Mouse (Mus musculus) midbrain, embryonic 11.5 days (tissue): ENCODE data around the gene Atg10. TPM values are rescaled to one million over a fixed set of nuclear protein-coding genes. Genes with fewer than 3 reads are reported as not detected.

Experiments
- ATAC-seq: fragments of 200-750 bp; cut with Nextera tagmentation; 2 replicates; pipeline ENCODE4 v1.8.0; 2017; ENCODE audit warnings: moderate TSS enrichment, moderate library complexity; ENCODE audit not compliant: low FRiP score
- DNase-seq: peaks from one replicate; pipeline ENCODE4 v3.0.0; 2015; ENCODE audit warnings: low spot score; ENCODE audit errors: missing footprints
- H3K27ac ChIP-seq: fragments of 300-500 bp; sonication (generic); 2 replicates; pipeline ENCODE4 v1.5.1; 2014; ENCODE audit warnings: low read depth, low read length
- H3K27me3 ChIP-seq: fragments of 300-500 bp; sonication (generic); 2 replicates; pipeline ENCODE4 v1.6.1; 2014; ENCODE audit warnings: mild to moderate bottlenecking, low read length, moderate library complexity, mixed read lengths; ENCODE audit not compliant: control insufficient read depth, insufficient read depth
- H3K36me3 ChIP-seq: fragments of 300-500 bp; sonication (generic); 2 replicates; pipeline ENCODE4 v1.6.1; 2014; ENCODE audit warnings: mild to moderate bottlenecking, low read length, moderate library complexity, mixed read lengths; ENCODE audit not compliant: control insufficient read depth, insufficient read depth
- H3K4me1 ChIP-seq: fragments of 300-500 bp; sonication (generic); 2 replicates; pipeline ENCODE4 v1.6.1; 2014; ENCODE audit warnings: low read length; ENCODE audit not compliant: control insufficient read depth, insufficient read depth
- H3K4me2 ChIP-seq: fragments of 300-500 bp; sonication (generic); 2 replicates; pipeline ENCODE4 v1.6.1; 2014; ENCODE audit warnings: mild to moderate bottlenecking, moderate library complexity
- H3K4me3 ChIP-seq: fragments of 300-500 bp; sonication (generic); 2 replicates; pipeline ENCODE4 v1.5.1; 2014; ENCODE audit warnings: low read depth, low read length
- H3K9ac ChIP-seq: fragments of 300-500 bp; sonication (generic); 2 replicates; pipeline ENCODE4 v1.6.1; 2014; ENCODE audit warnings: low read length
- H3K9me3 ChIP-seq: fragments of 300-500 bp; sonication (generic); 2 replicates; pipeline ENCODE4 v1.6.1; 2016; ENCODE audit warnings: low read length; ENCODE audit not compliant: control insufficient read depth
- WGBS: fragments of 180-500 bp; shearing (Covaris S2); extraction: QIAGEN DNeasy Blood & Tissue Kit; methylation state at CpG from one replicate; pipeline ENCODE4 v1.1.7; 2014; 5-methylcytosine and 5-hydroxymethylcytosine counted together
- polyA plus RNA-seq: library from polyadenylated mRNA; unstranded; fragments of >200 nt; fragmentation: Nextera tagmentation; extraction: Ambion mirVana; gene quantifications from 2 replicates; pipeline ENCODE4 v1.2.1, GENCODE M21; 2014

Gene Atg10
- polyA plus RNA-seq, 1 experiment from 2014 or later, result 14.7 TPM

DNA sequence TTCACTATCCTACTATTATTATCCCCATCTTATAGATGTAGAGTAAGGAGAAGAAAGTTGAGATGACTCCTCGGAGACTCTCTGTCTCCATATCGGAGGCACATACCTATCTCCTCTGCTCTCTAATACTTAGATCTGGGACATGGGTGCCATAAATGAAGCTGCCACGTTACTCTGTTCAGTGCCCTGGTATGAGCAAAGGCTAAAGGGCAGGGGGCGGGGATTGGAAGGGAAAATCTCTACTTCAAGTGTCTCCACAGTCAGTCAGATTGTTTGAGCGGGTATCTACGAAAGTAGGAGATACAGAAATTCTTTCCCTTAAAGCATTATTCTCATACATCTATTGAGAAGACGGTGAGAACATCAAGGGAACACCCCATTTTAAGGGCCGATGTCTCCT is 257.8 kb downstream of the Atg10 start:
- DNase-seq (no peak), ATAC-seq (no peak)
- Histone ChIP-seq H3K27me3 (no peaks in the 10 kb centered on the region), H3K27ac (no peak overlapping the region), H3K4me2 (no peak overlapping the region), H3K36me3 (no peaks in the 10 kb centered on the region), H3K9me3 (no peaks in the 10 kb centered on the region), H3K4me3 (no peak overlapping the region), H3K4me1 (peaks cover 3% of the 10 kb centered on the region; the same call in 1 of the 2 replicates), H3K9ac (no peak overlapping the region)
- WGBS, result 79% methylated on average over 8 of the region's 8 CpGs

DNA sequence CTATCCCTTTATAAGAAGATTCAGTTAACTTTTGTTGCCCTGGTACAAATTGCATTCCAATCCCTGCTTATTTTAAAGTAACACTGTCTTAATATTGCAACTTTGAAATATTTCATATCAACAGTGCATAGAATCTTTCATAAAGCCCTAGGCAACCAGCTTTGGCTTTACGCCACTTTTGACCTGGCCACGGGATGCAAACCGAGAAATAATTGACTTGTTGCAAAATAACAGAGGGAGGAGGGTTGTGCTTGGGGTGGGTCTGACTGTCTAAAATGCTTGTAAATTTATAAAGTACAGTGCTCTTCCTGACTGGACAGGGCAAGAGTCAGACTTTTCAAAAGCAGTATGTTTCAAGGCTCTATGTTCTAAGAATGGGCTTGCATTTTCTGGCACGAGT is 259.3 kb downstream of the Atg10 start:
- Histone ChIP-seq H3K4me2 (no peak overlapping the region), H3K27ac (no peak overlapping the region), H3K27me3 (no peaks in the 10 kb centered on the region), H3K9me3 (no peaks in the 10 kb centered on the region), H3K36me3 (no peaks in the 10 kb centered on the region), H3K4me1 (peaks cover 3% of the 10 kb centered on the region; the same call in 1 of the 2 replicates), H3K9ac (no peak overlapping the region), H3K4me3 (no peak overlapping the region)
- DNase-seq (no peak), ATAC-seq (no peak)
- 88% methylated on average over 4 of the region's 4 CpGs for WGBS

DNA sequence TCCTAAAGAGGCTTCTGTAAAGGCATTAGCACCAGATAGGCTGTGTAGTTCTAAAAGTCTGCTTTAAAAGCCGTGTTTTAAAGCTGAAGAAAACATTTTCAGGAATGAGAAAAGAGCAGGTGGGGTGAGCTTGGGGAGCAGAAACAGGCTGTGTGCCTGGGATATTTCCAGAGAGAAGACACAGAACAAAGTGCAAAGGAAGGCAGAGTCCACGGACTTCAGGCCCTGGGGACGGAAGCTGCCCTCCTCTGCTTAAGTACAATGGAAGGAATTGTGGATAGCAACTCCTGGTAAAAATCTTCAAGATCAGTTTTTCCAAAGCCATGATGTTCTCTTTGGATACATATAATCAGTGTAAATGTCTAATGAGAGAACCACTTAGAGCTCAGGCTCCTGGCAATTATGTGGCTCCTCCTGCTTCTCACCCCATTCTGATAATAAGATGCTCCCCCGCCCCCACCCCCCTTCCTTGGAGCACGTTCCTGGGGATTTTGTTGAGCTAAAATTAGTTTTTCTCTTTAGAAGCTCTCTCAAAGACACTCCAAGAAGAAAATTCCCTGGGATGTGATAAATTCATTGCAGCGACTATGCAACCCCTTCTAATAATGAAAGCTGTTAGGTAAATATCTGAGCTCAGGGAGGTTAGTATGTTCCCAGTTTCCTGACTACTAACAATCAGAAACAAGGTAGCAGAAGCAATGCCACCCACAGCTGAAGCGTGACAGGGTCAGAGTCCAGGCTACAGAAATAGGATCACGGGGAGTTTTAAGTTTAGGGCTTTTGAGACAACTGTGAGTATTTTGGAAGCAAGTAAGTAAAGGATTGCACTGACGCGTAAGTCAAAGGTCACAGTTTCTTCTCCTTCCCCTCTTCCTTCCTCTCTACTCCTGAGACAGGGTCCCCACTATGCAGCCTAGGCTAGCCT is 260.7 kb downstream of the Atg10 start:
- ATAC-seq, result no peak
- Histone ChIP-seq H3K27me3 (no peaks in the 10 kb centered on the region), H3K27ac (no peak overlapping the region), H3K4me1 (peaks cover 6% of the 10 kb centered on the region), H3K4me3 (no peak overlapping the region), H3K4me2 (no peak overlapping the region), H3K9ac (no peak overlapping the region), H3K36me3 (no peaks in the 10 kb centered on the region), H3K9me3 (no peaks in the 10 kb centered on the region)
- DNase-seq, result no peak
- 61% methylated on average over 10 of the region's 10 CpGs for WGBS

DNA sequence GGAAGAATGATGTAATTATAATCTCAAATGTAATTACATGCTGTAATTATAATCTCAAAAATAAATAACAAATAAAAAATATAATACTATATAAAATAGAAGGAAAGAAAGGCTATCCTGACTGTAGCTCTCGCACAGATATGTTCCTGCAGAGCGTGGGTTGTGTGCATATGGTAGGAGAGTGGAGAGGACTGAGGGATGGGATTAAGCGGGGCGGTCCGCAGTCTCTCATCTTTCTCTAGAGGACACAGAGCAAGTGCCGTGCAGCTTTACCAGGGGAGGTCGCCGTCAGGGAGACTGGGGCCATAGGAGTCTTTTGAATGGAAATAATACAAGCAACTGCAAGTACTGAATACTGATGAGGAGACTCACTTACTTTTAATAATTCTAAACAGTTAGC is 263.2 kb downstream of the Atg10 start:
- H3K4me1 ChIP-seq, result peaks cover 6% of the 10 kb centered on the region
- ATAC-seq (peak; percentile 75), DNase-seq (no peak)
- H3K9ac ChIP-seq, result no peak overlapping the region
- no peak overlapping the region for H3K27ac ChIP-seq
- H3K4me3 ChIP-seq, result no peak overlapping the region
- no peaks in the 10 kb centered on the region for H3K9me3 ChIP-seq
- H3K36me3 ChIP-seq, result no peaks in the 10 kb centered on the region
- no peak overlapping the region for H3K4me2 ChIP-seq
- WGBS, result 58% methylated on average over 8 of the region's 8 CpGs
- no peaks in the 10 kb centered on the region for H3K27me3 ChIP-seq

DNA sequence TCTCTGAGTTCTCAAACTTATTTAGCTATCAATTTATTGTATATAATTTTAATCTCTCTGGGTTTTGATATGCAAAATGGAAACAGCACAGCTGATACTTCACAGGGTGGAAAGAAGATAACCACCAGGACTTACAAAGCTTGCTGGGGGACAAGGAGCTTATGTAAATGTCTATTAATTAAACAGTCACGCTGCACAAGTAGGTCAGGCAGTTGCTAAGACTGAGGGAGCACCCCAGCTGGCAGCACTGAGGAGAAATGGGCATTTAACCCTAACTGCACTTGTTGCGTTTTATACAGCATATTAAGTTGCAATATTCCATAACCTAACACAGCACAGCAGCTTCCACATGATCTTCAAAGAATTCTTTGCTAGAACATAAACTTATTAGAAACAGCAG is 264.9 kb downstream of the Atg10 start:
- 34% methylated on average over 2 of the region's 2 CpGs for WGBS
- no peaks in the 10 kb centered on the region for H3K9me3 ChIP-seq
- peak; percentile 82 for ATAC-seq
- no peak for DNase-seq
- H3K4me2 ChIP-seq, result no peak overlapping the region
- no peak overlapping the region for H3K4me3 ChIP-seq
- no peak overlapping the region for H3K27ac ChIP-seq
- H3K9ac ChIP-seq, result no peak overlapping the region
- no peaks in the 10 kb centered on the region for H3K27me3 ChIP-seq
- H3K4me1 ChIP-seq, result peaks cover 6% of the 10 kb centered on the region
- no peaks in the 10 kb centered on the region for H3K36me3 ChIP-seq

DNA sequence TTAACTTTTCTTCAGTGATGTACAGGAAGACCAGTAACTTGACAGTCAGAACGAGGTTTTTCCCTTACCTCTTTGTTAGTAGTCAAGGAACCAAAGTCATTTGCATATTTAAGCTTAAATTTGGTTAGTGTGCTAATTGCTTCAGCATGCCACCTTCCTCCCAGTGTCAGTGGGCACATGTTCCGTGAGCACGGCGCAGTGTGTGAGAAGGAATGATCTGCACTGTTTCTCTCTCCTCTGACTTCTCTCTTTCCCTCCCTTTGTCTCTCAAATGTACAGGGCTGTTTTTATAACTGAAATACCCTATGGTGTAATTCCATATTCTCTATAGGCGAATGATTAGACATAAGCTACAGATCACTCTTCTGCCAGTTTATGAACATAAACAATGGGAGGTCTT is 284.2 kb downstream of the Atg10 start:
- no peak for DNase-seq
- no peaks in the 10 kb centered on the region for H3K27me3 ChIP-seq
- ATAC-seq, result no peak
- no peak overlapping the region for H3K27ac ChIP-seq
- no peak overlapping the region for H3K9ac ChIP-seq
- H3K36me3 ChIP-seq, result no peaks in the 10 kb centered on the region
- no peak overlapping the region for H3K4me3 ChIP-seq
- H3K4me1 ChIP-seq, result no peaks in the 10 kb centered on the region
- no peaks in the 10 kb centered on the region for H3K9me3 ChIP-seq
- no peak overlapping the region for H3K4me2 ChIP-seq
- 90% methylated on average over 5 of the region's 5 CpGs for WGBS

DNA sequence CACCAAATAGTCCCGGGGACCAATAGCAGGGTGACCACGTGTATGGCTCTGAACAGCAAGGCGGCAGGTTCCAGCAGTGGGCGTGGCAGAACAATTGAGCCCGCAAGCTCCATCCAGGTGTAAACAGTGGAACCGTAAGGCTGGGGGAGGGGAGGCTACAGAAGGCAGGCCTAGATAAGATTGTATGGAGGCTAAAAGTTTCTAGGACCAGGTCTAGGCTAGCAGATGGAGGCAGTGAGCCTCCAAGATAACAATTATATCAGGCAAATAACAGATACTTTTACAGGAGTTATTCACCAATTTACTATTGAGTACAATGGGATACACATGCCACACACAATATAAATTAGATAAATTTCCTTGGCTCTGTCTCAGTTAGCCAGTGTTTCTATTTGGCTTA is 284.6 kb downstream of the Atg10 start:
- H3K4me2 ChIP-seq, result no peak overlapping the region
- H3K4me1 ChIP-seq, result no peaks in the 10 kb centered on the region
- H3K9me3 ChIP-seq, result no peaks in the 10 kb centered on the region
- H3K27ac ChIP-seq, result no peak overlapping the region
- H3K9ac ChIP-seq, result no peak overlapping the region
- H3K27me3 ChIP-seq, result no peaks in the 10 kb centered on the region
- no peak overlapping the region for H3K4me3 ChIP-seq
- 67% methylated on average over 6 of the region's 6 CpGs for WGBS
- ATAC-seq, result no peak
- DNase-seq, result peak; percentile 14
- H3K36me3 ChIP-seq, result no peaks in the 10 kb centered on the region

DNA sequence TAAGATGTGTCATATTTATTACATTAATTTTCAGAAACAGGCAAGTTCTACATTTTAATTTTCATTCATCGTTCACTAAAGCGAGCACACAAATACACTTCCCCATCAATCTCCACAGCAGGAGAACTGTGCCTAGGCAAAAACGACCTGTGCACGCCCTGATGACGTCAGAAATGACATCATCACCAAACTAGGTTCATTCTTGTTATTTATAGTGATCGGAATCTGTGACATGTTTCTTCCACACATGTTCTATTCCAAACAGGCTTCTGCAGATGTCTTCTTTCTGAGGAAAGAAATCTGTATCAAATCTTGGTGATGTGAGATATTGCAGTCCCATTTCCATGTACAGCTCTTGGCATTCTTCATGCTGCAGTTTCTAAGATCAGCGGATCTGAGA is 287.9 kb downstream of the Atg10 start:
- ATAC-seq (no peak), DNase-seq (peak; percentile 41)
- Histone ChIP-seq H3K4me3 (no peak overlapping the region), H3K36me3 (no peaks in the 10 kb centered on the region), H3K27me3 (no peaks in the 10 kb centered on the region), H3K4me1 (no peaks in the 10 kb centered on the region), H3K27ac (no peak overlapping the region), H3K9me3 (no peaks in the 10 kb centered on the region), H3K4me2 (no peak overlapping the region), H3K9ac (no peak overlapping the region)
- 89% methylated on average over 7 of the region's 7 CpGs for WGBS

DNA sequence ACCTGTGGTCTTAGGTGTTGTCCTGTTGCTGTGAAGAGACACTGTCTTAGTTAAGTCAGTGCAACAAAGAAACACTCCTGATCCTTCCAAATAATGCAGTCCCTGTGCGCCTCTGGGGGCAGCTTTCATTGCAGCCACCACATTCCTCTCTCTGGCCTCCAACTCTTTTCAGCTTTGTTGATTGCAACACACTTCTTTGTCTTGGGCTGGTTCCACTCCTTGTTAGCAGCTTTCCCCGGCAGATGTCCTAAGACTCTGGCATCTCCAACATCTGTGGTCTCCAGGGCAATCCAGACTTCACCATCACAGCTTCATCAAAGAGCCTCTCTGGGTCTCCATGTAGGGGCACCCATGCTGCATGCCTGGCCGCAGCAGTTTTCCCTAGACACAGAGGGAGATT is 290.5 kb downstream of the Atg10 start:
- no peaks in the 10 kb centered on the region for H3K4me1 ChIP-seq
- no peak overlapping the region for H3K4me2 ChIP-seq
- no peak overlapping the region for H3K4me3 ChIP-seq
- H3K27me3 ChIP-seq, result no peaks in the 10 kb centered on the region
- DNase-seq, result peak; percentile 68
- no peaks in the 10 kb centered on the region for H3K9me3 ChIP-seq
- WGBS, result 64% methylated on average over 3 of the region's 3 CpGs
- no peak overlapping the region for H3K9ac ChIP-seq
- no peak for ATAC-seq
- no peak overlapping the region for H3K27ac ChIP-seq
- H3K36me3 ChIP-seq, result no peaks in the 10 kb centered on the region
